Mouse (Mus musculus) myocyte (in vitro differentiated cells): Measurements from ENCODE around the gene Uvrag. TPM values are rescaled to one million over a fixed set of nuclear protein-coding genes. Genes with fewer than 3 reads are reported as not detected.

ENCODE experiments used
- H3K27me3 ChIP-seq: one replicate; pipeline ENCODE4 v1.6.1; 2011; ENCODE audit not compliant: control insufficient read depth, insufficient read depth, insufficient read length
- H3K36me3 ChIP-seq: one replicate; pipeline ENCODE4 v1.6.1; 2011; ENCODE audit not compliant: control insufficient read depth, insufficient read depth
- H3K4me2 ChIP-seq: one replicate; pipeline ENCODE4 v1.6.1; 2011; ENCODE audit warnings: low read depth, control low read depth
- H3K4me3 ChIP-seq: one replicate; pipeline ENCODE4 v1.5.1; 2011; ENCODE audit warnings: mild to moderate bottlenecking, control low read depth, moderate library complexity
- H3K79me2 ChIP-seq: one replicate; pipeline ENCODE4 v1.6.1; 2011; ENCODE audit not compliant: control insufficient read depth, insufficient read depth
- H3ac ChIP-seq: one replicate; pipeline ENCODE4 v1.6.1; 2011; ENCODE audit not compliant: control insufficient read depth, insufficient read length
- CEBPB ChIP-seq: IDR thresholded peaks from 2 replicates; pipeline ENCODE4 v1.6.1; 2011; ENCODE audit warnings: mild to moderate bottlenecking, moderate library complexity; ENCODE audit not compliant: poor library complexity, insufficient read depth, severe bottlenecking
- E2F4 ChIP-seq: IDR thresholded peaks from one replicate; pipeline ENCODE4 v1.6.1; 2011; ENCODE audit warnings: mild to moderate bottlenecking, control low read depth, moderate library complexity; ENCODE audit not compliant: insufficient read depth
- MAX ChIP-seq: IDR thresholded peaks from one replicate; pipeline ENCODE4 v1.6.1; 2011; ENCODE audit warnings: low read depth, mild to moderate bottlenecking, control low read depth
- MYOD1 ChIP-seq, 3 experiments: IDR thresholded peaks; one replicate each; pipeline ENCODE4 v1.6.1; 2011; ENCODE audit warnings: control low read depth in 2 of 3, low read depth in 2 of 3, mild to moderate bottlenecking in 2 of 3, moderate library complexity in 1 of 3; ENCODE audit not compliant: insufficient read length in 2 of 3, control insufficient read depth in 1 of 3
- MYOG ChIP-seq, 3 experiments: IDR thresholded peaks; one replicate each; pipeline ENCODE4 v1.6.1; 2011; ENCODE audit warnings: control low read depth in 2 of 3, low read depth in 2 of 3, mild to moderate bottlenecking in 2 of 3; ENCODE audit not compliant: insufficient read length in 2 of 3, control insufficient read depth in 1 of 3, insufficient read depth in 1 of 3
- POLR2A ChIP-seq: IDR thresholded peaks from one replicate; pipeline ENCODE4 v1.6.1; 2011; ENCODE audit warnings: low read depth, mild to moderate bottlenecking, control low read depth, moderate library complexity; ENCODE audit not compliant: insufficient read length
- POLR2AphosphoS2 ChIP-seq: IDR thresholded peaks from one replicate; pipeline ENCODE4 v1.6.1; 2011; ENCODE audit warnings: low read depth, control low read depth; ENCODE audit not compliant: insufficient read length
- REST ChIP-seq: IDR thresholded peaks from one replicate; pipeline ENCODE4 v1.6.1; 2011; ENCODE audit warnings: mild to moderate bottlenecking, control low read depth, moderate library complexity; ENCODE audit not compliant: insufficient read depth, insufficient read length
- SRF ChIP-seq: IDR thresholded peaks from one replicate; pipeline ENCODE4 v1.6.1; 2011; ENCODE audit warnings: low read depth; ENCODE audit not compliant: control insufficient read depth, insufficient read length
- TCF12 ChIP-seq: IDR thresholded peaks from one replicate; pipeline ENCODE4 v1.6.1; 2011; ENCODE audit warnings: mild to moderate bottlenecking, control low read depth; ENCODE audit not compliant: poor library complexity, insufficient read depth, severe bottlenecking
- TCF3 ChIP-seq: IDR thresholded peaks from one replicate; pipeline ENCODE4 v1.6.1; 2011; ENCODE audit warnings: low read depth, control low read depth; ENCODE audit not compliant: insufficient read length
- USF1 ChIP-seq: IDR thresholded peaks from one replicate; pipeline ENCODE4 v1.6.1; 2011; ENCODE audit warnings: low read depth, mild to moderate bottlenecking, control low read depth, moderate library complexity
- polyA plus RNA-seq: library from polyadenylated mRNA; unstranded; fragments of >200 nt; fragmentation: generic; extraction: Trizol; gene quantifications from one replicate; pipeline ENCODE4 v1.2.1, GENCODE M21; 2012; ENCODE audit warnings: missing spikeins

Gene Uvrag
- polyA plus RNA-seq, 1 experiment = 9.0 TPM

GRCm38 (mm10) chr7:98924380-98924869, 216.5 kb downstream of the Uvrag start:
- Histone ChIP-seq H3K36me3 (no peaks in the 10 kb centered on the region), H3K4me3 (no peak overlapping the region), H3K79me2 (no peaks in the 10 kb centered on the region), H3K4me2 (no peak overlapping the region), H3ac (no peak overlapping the region), H3K27me3 (no peaks in the 10 kb centered on the region)
- no peak for TF ChIP-seq POLR2AphosphoS2
- TF ChIP-seq MAX = no peak
- TF ChIP-seq MYOD1 (IDR thresholded peaks at IDR 0.05; ENCODE audit: control insufficient read depth in 1 of 3, insufficient read length in 2 of 3, low read depth in 2 of 3) = no peak
- no peak for TF ChIP-seq SRF
- no peak for TF ChIP-seq E2F4
- TF ChIP-seq CEBPB = no peak
- no peak for TF ChIP-seq MYOG (IDR thresholded peaks at IDR 0.05; ENCODE audit: control insufficient read depth in 1 of 3, insufficient read depth in 1 of 3, insufficient read length in 2 of 3, low read depth in 2 of 3)
- no peak for TF ChIP-seq USF1
- no peak for TF ChIP-seq TCF3
- TF ChIP-seq TCF12 = no peak
- TF ChIP-seq POLR2A = no peak
- TF ChIP-seq REST = no peak

GRCm38 (mm10) chr7:98922984-98923383, 218.0 kb downstream of the Uvrag start:
- Histone ChIP-seq H3K79me2 (no peaks in the 10 kb centered on the region), H3K4me3 (no peak overlapping the region), H3K36me3 (no peaks in the 10 kb centered on the region), H3K27me3 (no peaks in the 10 kb centered on the region), H3K4me2 (no peak overlapping the region), H3ac (no peak overlapping the region)
- TF ChIP-seq TCF3 (no peak), POLR2A (no peak), MAX (no peak), SRF (no peak), E2F4 (no peak), POLR2AphosphoS2 (no peak), CEBPB (no peak), MYOD1 (IDR thresholded peaks at IDR 0.05; ENCODE audit: control insufficient read depth in 1 of 3, insufficient read length in 2 of 3, low read depth in 2 of 3) (no peak), MYOG (IDR thresholded peaks at IDR 0.05; ENCODE audit: control insufficient read depth in 1 of 3, insufficient read depth in 1 of 3, insufficient read length in 2 of 3, low read depth in 2 of 3) (no peak), USF1 (no peak), REST (no peak), TCF12 (no peak)

DNA sequence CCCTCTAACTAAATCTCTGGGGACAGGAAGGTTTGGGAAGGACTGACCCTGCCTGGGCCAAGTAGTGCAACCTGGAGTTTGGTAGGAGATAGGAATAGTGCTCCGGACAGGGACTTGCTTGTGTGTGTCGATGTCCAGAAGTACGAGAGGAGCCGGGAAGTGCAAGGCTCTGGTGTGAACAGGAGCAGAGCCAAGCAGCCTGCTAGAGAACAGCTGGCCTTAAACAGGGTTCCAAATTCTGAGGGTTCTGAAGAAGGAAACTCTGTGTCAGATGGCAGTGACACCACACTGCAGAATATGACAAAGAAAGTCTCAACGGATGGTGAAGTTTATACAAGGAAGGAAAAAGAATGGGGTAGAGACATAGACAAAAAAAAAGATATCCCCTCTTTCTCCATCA, 223.5 kb downstream of the Uvrag start:
- Histone ChIP-seq H3K4me2 (no peak overlapping the region), H3ac (no peak overlapping the region), H3K27me3 (no peaks in the 10 kb centered on the region), H3K79me2 (no peaks in the 10 kb centered on the region), H3K36me3 (no peaks in the 10 kb centered on the region), H3K4me3 (no peak overlapping the region)
- TF ChIP-seq MAX (no peak), TCF12 (no peak), USF1 (no peak), SRF (no peak), E2F4 (no peak), POLR2A (no peak), POLR2AphosphoS2 (no peak), REST (no peak), MYOG (IDR thresholded peaks at IDR 0.05; ENCODE audit: control insufficient read depth in 1 of 3, insufficient read depth in 1 of 3, insufficient read length in 2 of 3, low read depth in 2 of 3) (no peak), TCF3 (no peak), MYOD1 (IDR thresholded peaks at IDR 0.05; ENCODE audit: control insufficient read depth in 1 of 3, insufficient read length in 2 of 3, low read depth in 2 of 3) (no peak), CEBPB (no peak)

- Histone ChIP-seq H3K79me2 (no peaks in the 10 kb centered on the region), H3K27me3 (no peaks in the 10 kb centered on the region), H3K4me2 (no peak overlapping the region), H3K4me3 (no peak overlapping the region), H3ac (no peak overlapping the region), H3K36me3 (no peaks in the 10 kb centered on the region)
- TF ChIP-seq E2F4 = no peak
- TF ChIP-seq POLR2AphosphoS2 = no peak
- no peak for TF ChIP-seq USF1
- TF ChIP-seq SRF = no peak
- TF ChIP-seq MYOD1 (IDR thresholded peaks at IDR 0.05; ENCODE audit: control insufficient read depth in 1 of 3, insufficient read length in 2 of 3, low read depth in 2 of 3) = no peak
- no peak for TF ChIP-seq REST
These were observed 224.4 kb downstream of the Uvrag start for GRCm38 (mm10) chr7:98916581-98916980.

DNA sequence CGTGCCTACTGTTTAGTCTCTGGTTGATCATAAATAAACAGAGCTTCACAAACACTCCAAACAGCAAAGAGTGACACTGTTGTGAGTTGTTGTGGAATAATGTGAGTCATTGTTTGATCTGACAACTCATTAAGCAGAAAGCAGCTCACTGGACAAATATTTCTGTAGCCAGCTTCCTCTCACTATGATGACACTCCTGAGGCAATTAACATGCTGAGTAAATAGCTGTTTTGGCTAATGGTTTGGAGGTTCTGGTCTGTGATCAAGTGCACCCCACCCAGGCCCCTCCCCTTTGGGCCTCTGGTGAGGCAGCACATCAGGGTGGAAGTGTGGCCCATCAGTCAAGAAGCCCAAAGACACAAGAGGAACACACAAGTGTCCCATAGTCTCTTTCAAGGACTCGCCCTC, 228.0 kb downstream of the Uvrag start:
- Histone ChIP-seq H3K36me3 (no peaks in the 10 kb centered on the region), H3K4me3 (no peak overlapping the region), H3K79me2 (no peaks in the 10 kb centered on the region), H3ac (no peak overlapping the region), H3K4me2 (no peak overlapping the region), H3K27me3 (no peaks in the 10 kb centered on the region)
- TF ChIP-seq SRF (no peak), MAX (no peak), POLR2AphosphoS2 (no peak), MYOG (IDR thresholded peaks at IDR 0.05; ENCODE audit: control insufficient read depth in 1 of 3, insufficient read depth in 1 of 3, insufficient read length in 2 of 3, low read depth in 2 of 3) (no peak), MYOD1 (IDR thresholded peaks at IDR 0.05; ENCODE audit: control insufficient read depth in 1 of 3, insufficient read length in 2 of 3, low read depth in 2 of 3) (no peak), E2F4 (no peak), USF1 (no peak), TCF3 (no peak), TCF12 (no peak), REST (no peak), POLR2A (no peak), CEBPB (no peak)
